Mouse (Mus musculus) retina, embryonic 14.5 days (tissue): ENCODE measurements at regions not wholly inside any gene's neighbourhood (a gene's known extent, or its start where the extent isn't known, plus 50 kb on each side); places are given as distances from the start of the nearest gene placed in this dataset.
"Not testable (repeated sequence)": the region's sequence is repeated elsewhere in the genome, so short reads cannot be mapped to it uniquely, and the experiment has no call there.

ENCODE experiments used
- DNase-seq: peaks from one replicate; pipeline ENCODE4 v3.0.0-alpha.2; 2015; ENCODE audit warnings: low spot score

- DNase-seq = no peak
These were observed 229.4 kb upstream of the Synpr start for GRCm38 (mm10) chr14:13055198-13055597.

DNA sequence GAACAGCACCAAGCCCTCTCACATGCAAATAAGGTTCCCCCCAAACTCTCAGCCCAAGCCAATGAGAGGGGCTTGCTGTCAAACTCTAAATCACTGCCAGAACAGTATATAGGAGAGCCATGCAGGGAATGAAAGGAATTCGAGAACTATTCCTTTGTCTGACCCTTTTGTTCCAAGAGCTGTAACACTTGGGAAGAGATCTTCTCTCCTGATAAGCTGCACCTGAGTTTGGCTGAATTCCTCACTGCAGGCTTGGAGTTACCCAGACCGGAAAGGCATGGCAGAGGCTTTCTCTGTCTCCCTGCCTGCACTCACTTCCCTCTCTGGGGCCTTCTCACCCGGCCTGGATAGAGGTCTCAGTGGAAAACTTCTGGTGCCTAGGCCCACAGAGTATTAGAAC, 219.7 kb upstream of the Cadps start:
- DNase-seq = not testable (repeated sequence)

DNA sequence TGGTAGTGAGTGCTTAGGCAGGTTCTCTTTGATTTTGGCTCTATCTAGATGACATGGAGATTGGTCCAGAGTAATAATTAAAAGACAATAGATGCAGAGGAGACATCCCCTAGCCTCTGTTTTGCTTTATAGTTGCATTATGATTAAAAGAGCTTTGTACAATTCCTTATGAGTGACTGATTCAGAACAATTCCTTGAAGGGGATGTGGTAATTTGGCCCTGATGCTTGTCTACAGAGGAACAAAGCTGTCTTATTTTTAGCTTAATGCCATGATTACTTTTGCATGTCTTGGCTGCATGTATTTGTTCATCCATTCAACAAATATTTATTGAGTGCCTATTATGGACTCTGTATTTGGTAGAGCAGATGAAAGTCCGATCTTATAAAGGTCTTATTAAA, 218.9 kb upstream of the Cadps start:
- DNase-seq = peak; percentile 52

DNA sequence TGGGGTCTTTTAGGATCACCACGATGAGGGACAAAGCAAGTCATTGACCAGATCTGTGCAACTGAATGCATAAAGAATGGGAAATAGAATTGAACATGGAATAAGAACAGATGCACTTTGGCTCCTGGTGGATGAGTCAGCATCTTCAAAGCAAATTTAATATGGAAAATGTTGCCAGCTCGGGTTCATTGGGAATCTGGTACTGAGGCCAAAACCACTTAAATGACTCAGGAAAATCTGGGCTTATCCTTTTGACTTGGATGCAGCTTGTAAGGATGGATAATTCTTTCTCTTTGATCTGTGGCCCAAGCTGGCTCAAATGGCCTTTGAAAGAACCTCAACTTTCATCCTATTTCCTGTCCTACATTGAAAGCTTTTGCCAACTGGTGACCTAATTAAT, 217.3 kb upstream of the Cadps start:
- no peak for DNase-seq

DNA sequence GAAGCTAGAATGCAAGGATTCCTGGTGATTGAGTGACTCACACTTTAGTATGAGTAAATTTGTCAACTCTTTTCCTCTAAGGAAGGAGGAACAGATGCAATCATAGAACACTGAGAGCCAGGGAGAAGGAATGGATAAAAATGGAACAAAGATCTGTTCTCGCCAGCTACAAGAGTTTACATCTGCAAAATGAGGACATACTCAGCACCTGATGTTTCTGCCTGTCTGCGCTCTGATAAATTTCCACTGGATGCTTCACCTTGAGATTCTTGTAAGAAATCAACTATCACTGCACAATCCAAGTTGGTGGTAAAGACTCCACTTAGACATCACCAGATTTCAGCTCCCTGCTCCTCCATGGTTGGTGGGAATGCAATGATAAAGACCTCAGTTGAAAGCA, 214.5 kb upstream of the Cadps start:
- DNase-seq = no peak

GRCm38 (mm10) chr14:13029794-13030193, 206.9 kb upstream of the Cadps start:
- DNase-seq = no peak

DNA sequence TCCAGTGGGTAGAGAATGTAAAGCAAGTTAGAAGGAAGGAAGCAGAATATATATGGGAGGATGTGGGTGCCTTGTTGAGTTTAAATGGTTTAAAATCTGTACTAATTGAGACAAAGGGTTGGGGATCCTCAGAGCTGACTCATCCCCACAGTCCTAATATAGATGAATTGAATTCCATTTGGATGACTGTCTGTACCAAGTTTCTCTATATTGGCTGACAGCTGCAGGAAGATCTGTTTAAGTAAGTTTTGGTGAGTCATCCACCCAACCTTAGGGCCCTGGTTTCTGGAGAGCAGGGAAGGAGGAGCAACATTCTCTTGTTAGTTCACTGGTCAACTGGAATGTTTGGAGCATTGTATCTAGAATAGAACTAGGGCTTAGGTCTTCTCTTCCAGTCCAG, 199.9 kb upstream of the Cadps start:
- no peak for DNase-seq

GRCm38 (mm10) chr14:13011099-13011498, 188.2 kb upstream of the Cadps start:
- DNase-seq = no peak

DNA sequence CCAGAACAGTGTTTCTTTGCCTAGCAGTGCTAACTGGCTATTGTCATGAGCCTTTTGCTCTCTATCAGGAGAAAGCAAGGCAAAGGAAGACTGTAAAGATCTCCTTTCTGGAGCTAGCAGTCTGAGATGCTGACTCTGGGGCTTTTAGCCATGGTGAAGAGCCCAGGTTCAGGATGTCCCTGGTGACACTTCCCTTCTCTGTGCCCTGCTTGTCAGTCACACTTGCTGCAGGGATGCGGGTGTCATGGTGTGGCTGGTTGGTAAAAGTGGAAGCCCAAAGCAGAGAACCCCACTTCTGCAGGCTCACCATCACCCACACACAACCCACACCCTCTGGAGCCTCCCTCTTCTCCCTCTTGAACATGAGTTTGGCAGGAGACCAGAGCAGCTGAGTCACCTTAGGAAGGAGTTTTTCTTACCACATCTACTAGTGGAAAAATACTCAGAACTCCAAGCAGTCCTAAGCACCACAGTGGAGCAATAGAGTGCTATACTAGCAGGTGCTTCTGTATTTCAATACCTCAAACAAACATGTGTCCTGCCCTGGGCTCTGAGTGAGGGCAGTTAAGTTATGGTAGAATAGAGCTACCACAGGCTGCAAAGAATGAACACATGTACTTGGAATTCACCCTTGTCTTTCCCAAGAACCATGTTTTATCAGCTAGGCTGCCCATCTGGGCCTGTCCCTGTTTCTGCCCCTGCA, 178.3 kb upstream of the Cadps start:
- DNase-seq = no peak

DNA sequence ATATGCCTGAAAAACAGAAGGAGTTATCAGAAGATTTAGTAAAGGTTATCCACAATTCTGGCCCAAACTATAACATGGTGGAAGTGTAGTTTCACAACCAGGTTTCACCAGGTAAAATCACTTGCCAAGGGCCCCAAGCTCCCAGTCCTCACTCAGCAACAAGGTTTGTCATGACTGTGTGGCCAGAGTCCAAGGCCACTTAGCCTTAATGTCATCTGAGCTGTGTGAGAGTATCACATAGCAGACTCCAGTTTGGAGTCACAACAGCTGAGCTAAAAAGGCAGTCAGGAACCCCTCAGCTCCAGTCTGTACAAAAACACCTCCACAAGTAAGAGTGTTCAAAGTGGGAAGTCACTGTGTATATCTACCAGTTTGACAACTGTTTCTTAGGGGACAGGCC, 156.5 kb upstream of the Cadps start:
- DNase-seq = no peak

DNA sequence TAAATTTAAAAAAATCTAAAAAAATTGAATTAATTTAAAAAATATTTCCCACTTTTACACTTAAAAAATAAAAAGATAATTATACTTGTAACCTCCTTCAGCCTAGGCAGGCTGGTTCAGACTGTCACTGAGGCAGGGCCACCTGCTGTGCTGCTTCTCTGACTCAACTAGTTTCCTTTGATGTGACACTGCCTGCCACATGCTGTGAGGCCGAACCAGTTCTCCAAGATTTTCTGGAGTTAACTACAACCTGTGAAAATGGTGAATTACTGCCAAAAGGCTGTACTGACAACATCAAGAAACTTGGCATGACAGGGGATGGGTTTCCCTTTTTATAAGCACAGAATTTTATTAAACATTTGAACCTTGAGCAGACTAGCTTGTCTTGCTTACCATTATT, 143.6 kb upstream of the Cadps start:
- DNase-seq = no peak

DNA sequence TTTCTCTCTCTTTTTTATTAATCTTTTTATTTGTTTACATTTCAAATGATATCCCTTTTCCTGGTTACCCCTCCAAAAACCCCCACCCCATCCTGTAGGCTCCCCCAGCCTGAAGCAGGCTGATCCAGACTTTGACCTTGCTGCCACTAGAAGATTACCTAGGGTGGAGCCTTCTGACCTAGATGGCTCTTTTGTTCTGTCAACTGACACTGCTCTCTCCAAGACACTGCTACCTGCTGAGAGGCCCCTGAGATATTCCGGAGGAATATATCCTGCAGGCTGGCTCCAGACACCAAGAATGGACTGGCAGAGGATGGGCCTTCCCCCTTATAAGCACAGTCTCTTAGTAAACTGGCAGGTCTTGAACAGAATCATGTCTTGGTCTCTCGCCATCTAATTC, 135.0 kb upstream of the Cadps start:
- not testable (repeated sequence) for DNase-seq

- no peak for DNase-seq
These were observed 128.0 kb upstream of the Cadps start for GRCm38 (mm10) chr14:12950922-12951321.

DNA sequence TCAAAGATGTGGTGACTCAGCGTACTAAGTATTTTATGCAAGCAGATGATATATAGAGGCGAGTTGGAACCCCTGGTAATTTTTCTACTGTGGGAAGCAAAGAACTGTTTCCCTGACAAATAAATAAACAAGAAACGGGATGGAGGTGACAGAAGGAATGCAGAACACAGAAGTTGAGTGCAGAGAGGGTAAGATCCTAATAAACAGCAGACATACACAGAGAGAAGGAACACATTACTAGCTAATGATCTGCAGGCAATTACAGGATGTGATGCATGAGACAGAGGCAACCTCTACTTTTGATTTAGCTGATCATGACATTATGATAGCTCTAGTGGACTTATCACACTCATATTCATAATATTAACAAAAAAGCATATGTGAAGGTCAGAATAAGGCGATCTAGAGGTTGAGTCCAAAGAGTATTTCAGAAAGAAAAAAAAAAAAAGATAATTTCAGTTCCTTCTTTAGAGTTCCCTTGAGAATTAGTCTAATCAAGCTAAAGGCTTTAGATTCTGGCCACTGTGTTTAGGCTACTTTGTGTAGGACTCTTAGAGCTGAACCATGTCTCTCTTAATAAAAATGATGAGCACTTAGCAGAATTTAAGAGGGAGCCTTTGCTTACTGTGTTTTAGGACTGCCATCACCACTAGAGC, 115.9 kb upstream of the Cadps start:
- no peak for DNase-seq

DNA sequence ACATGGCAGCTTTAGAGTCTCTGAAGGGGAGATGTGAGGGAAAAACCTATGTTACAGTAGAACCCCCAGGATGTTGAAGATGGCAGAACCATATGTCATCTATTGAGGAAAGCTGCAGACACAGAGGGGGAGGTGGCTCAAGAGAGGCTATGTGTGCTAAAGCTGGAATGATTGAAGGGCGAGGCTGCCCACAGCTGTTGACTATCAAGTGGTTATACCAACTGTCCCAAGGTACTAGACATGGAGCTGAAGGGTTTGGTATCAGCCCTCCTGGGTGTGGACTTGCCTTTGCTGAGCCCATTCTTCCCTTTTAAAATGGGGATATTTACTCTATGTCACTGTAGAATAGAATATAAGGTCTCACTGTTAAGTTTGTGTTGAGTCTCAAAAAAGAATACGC, 113.5 kb upstream of the Cadps start:
- DNase-seq = no peak

DNA sequence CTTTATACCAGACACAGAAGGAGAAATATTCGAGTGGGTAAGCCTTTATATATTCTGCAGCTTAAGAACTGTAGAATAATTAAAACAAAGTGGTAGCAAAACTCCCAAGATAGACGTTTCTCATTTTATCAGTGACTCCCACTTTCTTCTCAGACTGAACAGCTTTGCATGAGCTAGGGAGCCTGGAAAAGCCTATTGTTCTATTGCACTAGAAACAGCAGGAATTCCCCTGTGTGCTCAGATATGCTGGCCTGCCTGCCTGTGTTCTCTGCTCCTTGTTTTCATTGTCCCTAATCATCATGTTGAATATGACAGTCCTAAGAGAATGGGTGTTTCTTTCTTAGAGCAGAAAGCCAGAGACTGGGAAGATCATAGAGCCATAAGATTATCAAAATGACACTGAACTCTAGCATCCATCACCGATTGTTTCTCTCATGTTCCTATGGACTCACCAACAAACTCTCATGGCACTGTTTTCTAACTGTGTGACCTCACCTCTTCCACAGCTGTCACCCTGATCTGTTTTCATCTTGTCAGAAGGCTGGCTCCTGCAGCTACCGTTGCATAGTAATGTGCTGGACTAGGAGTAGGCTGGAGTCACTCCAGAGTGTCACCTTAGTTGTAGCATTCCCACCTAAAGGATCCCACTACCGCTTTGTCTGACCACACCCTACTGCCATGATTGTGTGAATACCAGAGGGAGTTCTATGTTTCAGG, 108.9 kb upstream of the Cadps start:
- peak; percentile 76 for DNase-seq

DNA sequence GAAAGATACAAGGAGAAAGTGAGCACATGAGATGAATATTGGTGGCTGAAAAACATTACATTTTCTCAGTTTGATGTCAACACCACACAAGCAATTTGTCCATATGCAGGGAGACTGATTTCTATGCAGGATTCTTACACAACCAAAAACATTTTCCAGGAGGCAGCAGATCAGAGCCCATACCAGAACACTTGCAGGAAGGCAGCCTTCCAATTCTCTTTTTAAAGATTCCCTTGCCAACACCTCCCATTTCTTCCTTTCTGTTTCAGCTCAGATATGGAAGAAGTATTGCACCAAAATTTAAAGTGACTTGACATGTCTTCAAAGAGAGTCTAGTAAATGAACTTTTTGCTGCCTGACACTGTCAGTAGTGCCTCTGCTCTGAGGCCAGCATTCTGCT, 100.7 kb upstream of the Cadps start:
- no peak for DNase-seq

- DNase-seq = no peak
These were observed 92.6 kb upstream of the Cadps start for GRCm38 (mm10) chr14:12915431-12915830.

DNA sequence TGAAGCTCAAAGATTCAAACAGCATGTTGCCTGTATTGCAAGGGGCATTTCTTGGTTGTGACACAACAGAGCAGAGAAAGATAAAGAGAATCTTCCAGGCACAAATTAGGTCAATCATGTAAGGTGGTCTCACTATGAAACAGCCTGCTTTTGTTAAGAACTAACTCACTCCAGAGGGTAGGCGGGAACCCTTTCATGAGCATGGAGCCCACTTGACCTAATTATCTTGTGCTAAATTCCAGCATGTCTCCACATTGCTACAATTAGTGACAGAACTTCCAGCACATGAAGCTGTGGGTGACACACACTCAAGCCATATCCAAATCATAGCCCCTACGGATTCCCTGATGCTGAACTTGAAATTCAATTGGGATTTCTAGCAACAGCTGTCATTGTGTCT, 91.1 kb upstream of the Cadps start:
- peak; percentile 74 for DNase-seq

- peak; percentile 23 for DNase-seq
These were observed 90.5 kb upstream of the Cadps start for GRCm38 (mm10) chr14:12913421-12913820.

- no peak for DNase-seq
These were observed 54.4 kb upstream of the Cadps start for GRCm38 (mm10) chr14:12877337-12877662.

DNA sequence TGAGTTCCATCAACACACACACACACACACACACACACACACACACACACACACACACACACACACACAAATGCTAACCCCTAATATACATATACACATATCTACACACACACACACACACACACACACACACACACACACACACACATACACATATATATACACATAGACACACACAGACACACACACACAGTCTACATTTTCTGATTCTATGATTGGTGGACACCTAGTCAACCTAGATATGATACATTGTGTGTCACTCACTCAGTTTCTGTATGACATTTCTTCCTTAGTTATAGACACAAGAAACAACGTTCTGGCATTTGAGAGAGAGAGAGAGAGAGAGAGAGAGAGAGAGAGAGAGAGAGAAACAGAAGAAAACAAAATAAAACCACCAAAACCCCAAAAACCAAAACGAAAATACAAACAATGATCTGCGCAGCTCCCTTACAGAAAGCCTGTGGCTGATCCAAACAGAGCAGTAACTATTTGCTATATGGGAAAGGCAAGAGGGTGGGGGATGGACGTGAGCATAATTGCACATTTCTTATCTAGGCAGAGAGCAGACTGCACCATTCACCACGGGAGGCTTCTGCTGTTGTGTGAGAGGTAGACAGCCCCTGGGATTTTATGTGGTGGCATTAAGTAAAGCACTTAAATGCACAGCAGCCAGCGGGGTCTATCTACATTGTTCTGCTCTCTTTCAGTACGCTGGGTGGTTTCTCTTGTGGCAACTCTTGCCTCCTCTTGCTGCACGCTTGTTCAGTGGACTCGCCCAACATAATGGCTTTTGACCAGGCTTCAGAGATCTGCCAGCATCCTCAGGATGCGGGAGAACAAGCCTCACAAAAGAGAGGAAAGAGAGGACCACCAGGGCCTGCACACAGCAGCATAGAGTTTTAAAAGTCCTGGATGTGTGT, 53.8 kb upstream of the Cadps start:
- DNase-seq = peak; percentile 26
